ENCODE assay signal across 10 mouse cellular contexts in genomic region chr10:78388216-78388980, GRCm38 (mm10). TPM values are rescaled to one million over a fixed set of nuclear protein-coding genes. Genes with fewer than 3 reads are reported as not detected.
DNase-seq lines count a peak whose midpoint lies in the region; ATAC-seq and TF ChIP-seq lines count a peak whose summit lies in the region.
"Had no signal": no experiment of that assay in that cellular context is flagged by ENCODE, and none has a peak within 500 bp of the region (broad histone marks: within the 10 kb centered on the region; RNA-seq: fewer than 3 reads in every experiment).

No protein-coding gene starts in this region.

- H3K4me3 ChIP-seq in heart, adult 2 months, result peak overlapping the region; percentile 22; the same call in 1 of the 2 replicates
- H3K4me3 ChIP-seq in midbrain, postnatal 0 days (ENCODE audit: low read depth, low read length), result no peak overlapping the region
- H3K4me3 ChIP-seq in midbrain, embryonic 15.5 days, result no peak overlapping the region

- intact Hi-C loops in heart, adult 2 months (cut with DNase I), result loop anchor here (5.0 kb wide), 1 partner anchor 36 kb away; the partner anchor contains the start of gene Agpat3

- no peaks in the 10 kb centered on the region for H3K9me3 ChIP-seq in midbrain, postnatal 0 days (ENCODE audit: low read length)
- no peaks in the 10 kb centered on the region for H3K9me3 ChIP-seq in midbrain, embryonic 15.5 days

- TF ChIP-seq CTCF in heart, adult 2 months (IDR thresholded peaks at IDR 0.05), result no peak
- TF ChIP-seq CTCF in midbrain, postnatal 0 days (IDR thresholded peaks at IDR 0.05), result no peak

- peaks cover 4% of the 10 kb centered on the region for H3K4me1 ChIP-seq in heart, adult 2 months (ENCODE audit: control insufficient read depth, insufficient read depth, low read length)
- no peaks in the 10 kb centered on the region for H3K4me1 ChIP-seq in midbrain, postnatal 0 days (ENCODE audit: insufficient read depth, low read length)
- no peaks in the 10 kb centered on the region for H3K4me1 ChIP-seq in midbrain, embryonic 15.5 days

- peak overlapping the region; percentile 20; the same call in 1 of the 2 replicates for H3K9ac ChIP-seq in heart, adult 2 months (ENCODE audit: low read depth, low read length)
- H3K9ac ChIP-seq in midbrain, postnatal 0 days (replicated peaks; ENCODE audit: low read length, poor library complexity, severe bottlenecking), result peak overlapping the region; percentile 24; the same call in 1 of the 2 replicates
- no peak overlapping the region for H3K9ac ChIP-seq in midbrain, embryonic 15.5 days
- H3K9ac ChIP-seq: liver, embryonic 14.5 days had no signal

- no peaks in the 10 kb centered on the region for H3K36me3 ChIP-seq in heart, adult 2 months (ENCODE audit: control insufficient read depth, insufficient read depth, low read length)
- H3K36me3 ChIP-seq in midbrain, postnatal 0 days (ENCODE audit: insufficient read depth, low read length), result no peaks in the 10 kb centered on the region
- no peaks in the 10 kb centered on the region for H3K36me3 ChIP-seq in midbrain, embryonic 15.5 days (replicated peaks)

- TF ChIP-seq POLR2A in heart, adult 2 months (IDR thresholded peaks at IDR 0.05; ENCODE audit: insufficient read depth, low read depth, low read length), result no peak

- peak overlapping the region; percentile 0; the same call in 1 of the 2 replicates for H3K27ac ChIP-seq in heart, adult 2 months
- peak overlapping the region; percentile 47; the same call in 1 of the 2 replicates for H3K27ac ChIP-seq in midbrain, postnatal 0 days (ENCODE audit: low read depth, low read length)
- no peak overlapping the region for H3K27ac ChIP-seq in midbrain, embryonic 15.5 days
- H3K27ac ChIP-seq: liver, embryonic 14.5 days had no signal

- peak; percentile 35 to 37 for DNase-seq in heart, adult 2 months
- DNase-seq in heart, adult 9 months (ENCODE audit: low spot score in 2 of 2), result no peak
- peak; percentile 52 for DNase-seq in midbrain, postnatal 0 days (ENCODE audit: low spot score)
- DNase-seq in layer of hippocampus, adult 8-10 months (ENCODE audit: low spot score in 2 of 2), result peak; percentile 50 to 70
- DNase-seq in right cerebral cortex, postnatal 10 days (ENCODE audit: low spot score in 2 of 2), result peak; percentile 78 to 81
- DNase-seq in gastrocnemius, postnatal 4 days (ENCODE audit: low spot score in 2 of 2), result no peak
- DNase-seq in Muller cell, postnatal 12 days (ENCODE audit: inconsistent ontology term), result no peak

- no peak for TF ChIP-seq EP300 in heart, adult 2 months (IDR thresholded peaks at IDR 0.05; ENCODE audit: insufficient read depth, low read depth, low read length)

- no peak overlapping the region for H3K4me2 ChIP-seq in midbrain, postnatal 0 days (ENCODE audit: low read depth, low read length, poor library complexity, severe bottlenecking)
- H3K4me2 ChIP-seq in midbrain, embryonic 15.5 days, result no peak overlapping the region

- 45% methylated on average over 20 of the region's 20 CpGs for WGBS in heart, adult 2 months
- WGBS in midbrain, postnatal 0 days, result 59% methylated on average over 20 of the region's 20 CpGs
- 67% methylated on average over 20 of the region's 20 CpGs for WGBS in midbrain, embryonic 15.5 days

- ATAC-seq in midbrain, postnatal 0 days (ENCODE audit: low FRiP score), result peak; percentile 31; the same call in 1 of the 2 replicates
- ATAC-seq in midbrain, embryonic 15.5 days (replicated peaks), result no peak
- ATAC-seq: forebrain, embryonic 14.5 days had no signal

- H3K79me2 ChIP-seq in heart, adult 2 months (replicated peaks; ENCODE audit: control insufficient read depth, insufficient read depth, low read length), result no peaks in the 10 kb centered on the region

- H3K27me3 ChIP-seq in heart, adult 2 months (ENCODE audit: control insufficient read depth, insufficient read depth, low read length), result no peaks in the 10 kb centered on the region
- peaks cover 19% of the 10 kb centered on the region for H3K27me3 ChIP-seq in midbrain, postnatal 0 days (ENCODE audit: insufficient read depth, low read length)
- H3K27me3 ChIP-seq in midbrain, embryonic 15.5 days (replicated peaks), result peaks cover 29% of the 10 kb centered on the region

RNA-seq across cellular contexts. Expression of gene Rrp1, which starts 24.4 kb away (rescaled TPM):
- total RNA-seq in heart, adult 2 months (2021), result 10 to 100 TPM; 88.8 to 94.4 TPM
- polyA plus RNA-seq in heart, adult 2 months (2012; rRNA removed), result 51.3 and 91.5 TPM in 2 replicates
- 219 and 237 TPM in 2 replicates for total RNA-seq in midbrain, postnatal 0 days (2014; rRNA removed)
- polyA plus RNA-seq in midbrain, postnatal 0 days (2015; fragmentation: Nextera tagmentation; extraction: Ambion mirVana), result 439 and 462 TPM in 2 replicates
- polyA plus RNA-seq in midbrain, embryonic 15.5 days (2015; fragmentation: Nextera tagmentation; extraction: Ambion mirVana), result 419 and 432 TPM in 2 replicates
- 100 to 1,000 TPM; 323 to 359 (median 334) TPM for total RNA-seq in layer of hippocampus, adult 8-10 months (2022)
- total RNA-seq in gastrocnemius, postnatal 4 days (2021), result 100 to 1,000 TPM; 113 to 119 TPM

RNA-seq across cellular contexts. Expression of gene Agpat3, which starts 36.1 kb away (rescaled TPM):
- 100 to 1,000 TPM; 209 to 232 TPM for total RNA-seq in heart, adult 2 months (2021)
- polyA plus RNA-seq in heart, adult 2 months (2012; rRNA removed), result 286 and 366 TPM in 2 replicates
- 106 and 137 TPM in 2 replicates for total RNA-seq in midbrain, postnatal 0 days (2014; rRNA removed)
- polyA plus RNA-seq in midbrain, postnatal 0 days (2015; fragmentation: Nextera tagmentation; extraction: Ambion mirVana), result 91.7 and 96.8 TPM in 2 replicates
- 73.4 and 77.7 TPM in 2 replicates for polyA plus RNA-seq in midbrain, embryonic 15.5 days (2015; fragmentation: Nextera tagmentation; extraction: Ambion mirVana)
- 100 to 1,000 TPM; 201 to 224 (median 209) TPM for total RNA-seq in layer of hippocampus, adult 8-10 months (2022)
- total RNA-seq in gastrocnemius, postnatal 4 days (2021), result 100 to 1,000 TPM; 231 to 259 TPM

RNA-seq across cellular contexts. Expression of gene Cstb, which starts 37.1 kb away (rescaled TPM):
- total RNA-seq in heart, adult 2 months (2021), result 10 to 100 TPM; 23.0 to 25.1 TPM
- polyA plus RNA-seq in heart, adult 2 months (2012; rRNA removed), result 21.4 and 25.2 TPM in 2 replicates
- 89.2 and 104 TPM in 2 replicates for total RNA-seq in midbrain, postnatal 0 days (2014; rRNA removed)
- polyA plus RNA-seq in midbrain, postnatal 0 days (2015; fragmentation: Nextera tagmentation; extraction: Ambion mirVana), result 126 and 131 TPM in 2 replicates
- polyA plus RNA-seq in midbrain, embryonic 15.5 days (2015; fragmentation: Nextera tagmentation; extraction: Ambion mirVana), result 83.9 and 92.7 TPM in 2 replicates
- total RNA-seq in layer of hippocampus, adult 8-10 months (2022), result 10 to 100 TPM; 28.4 to 47.8 (median 36.8) TPM
- total RNA-seq in gastrocnemius, postnatal 4 days (2021), result 10 to 100 TPM; 46.6 to 52.1 TPM

Comparison
In these comparisons a context has a peak if more than half of its experiments do, and no peak if none do; other contexts are left out.
1. DNase-seq: peak in heart, adult 2 months (2 of 2), midbrain, postnatal 0 days (single experiment), layer of hippocampus, adult 8-10 months (2 of 2) and right cerebral cortex, postnatal 10 days (2 of 2); none in heart, adult 9 months (0 of 2), gastrocnemius, postnatal 4 days (0 of 2) and Muller cell, postnatal 12 days (single experiment).